In genomic region chr6:147718052-147718712, GRCm38 (mm10) we compare ENCODE assay signal across 9 mouse cellular contexts.
DNase-seq lines count a peak whose midpoint lies in the region; ATAC-seq and TF ChIP-seq lines count a peak whose summit lies in the region.
"Had no signal": no experiment of that assay in that cellular context is flagged by ENCODE, and none has a peak within 500 bp of the region (broad histone marks: within the 10 kb centered on the region; RNA-seq: fewer than 3 reads in every experiment).

No protein-coding gene starts in this region.

- ATAC-seq in forebrain, embryonic 12.5 days (ENCODE audit: low FRiP score), result peak; percentile 69; the same call in 1 of the 2 replicates
- peak; percentile 51; the same call in 1 of the 2 replicates for ATAC-seq in hindbrain, embryonic 14.5 days (ENCODE audit: low FRiP score)

- no peak overlapping the region for H3K4me3 ChIP-seq in forebrain, embryonic 12.5 days (replicated peaks)
- no peak overlapping the region for H3K4me3 ChIP-seq in hindbrain, embryonic 14.5 days (replicated peaks; ENCODE audit: low read length)

- H3K9me3 ChIP-seq in forebrain, embryonic 12.5 days, result no peaks in the 10 kb centered on the region
- no peaks in the 10 kb centered on the region for H3K9me3 ChIP-seq in hindbrain, embryonic 14.5 days (ENCODE audit: control insufficient read depth, low read length)

- H3K27me3 ChIP-seq in forebrain, embryonic 12.5 days, result no peaks in the 10 kb centered on the region
- no peaks in the 10 kb centered on the region for H3K27me3 ChIP-seq in hindbrain, embryonic 14.5 days (ENCODE audit: control insufficient read depth, insufficient read depth, low read length)

- DNase-seq in gastrocnemius, adult 18-20 months (ENCODE audit: low spot score), result peak; percentile 61
- no peak for DNase-seq in gastrocnemius, postnatal 10 days
- DNase-seq in brain, embryonic 14.5 days (ENCODE audit: low read depth), result peak; percentile 86
- peak; percentile 40 for DNase-seq in hindbrain, embryonic 14.5 days (ENCODE audit: low spot score)
- peak; percentile 9 for DNase-seq in lung, postnatal 10 days
- DNase-seq in c-Kit-positive CD71-positive TER-119-positive erythroid progenitor cells, embryonic 14.5 days (ENCODE audit: low spot score), result no peak
- no peak for DNase-seq in thymus, postnatal 36 days

- no peak for TF ChIP-seq CTCF in brain, embryonic 14.5 days (IDR thresholded peaks at IDR 0.05; ENCODE audit: borderline replicate concordance, extremely low read depth, insufficient read depth, insufficient read length)

- no peak for TF ChIP-seq POLR2A in brain, embryonic 14.5 days (IDR thresholded peaks at IDR 0.05; ENCODE audit: borderline replicate concordance, extremely low read depth, insufficient read depth, insufficient read length, poor library complexity, severe bottlenecking)

- no peaks in the 10 kb centered on the region for H3K36me3 ChIP-seq in forebrain, embryonic 12.5 days (replicated peaks)
- no peaks in the 10 kb centered on the region for H3K36me3 ChIP-seq in hindbrain, embryonic 14.5 days (replicated peaks; ENCODE audit: control insufficient read depth, insufficient read depth)

- peaks cover 12% of the 10 kb centered on the region for H3K4me1 ChIP-seq in forebrain, embryonic 12.5 days
- peaks cover 10% of the 10 kb centered on the region; the same call in 1 of the 2 replicates for H3K4me1 ChIP-seq in hindbrain, embryonic 14.5 days (replicated peaks; ENCODE audit: control insufficient read depth, insufficient read depth, low read length)

- no peak overlapping the region for H3K4me2 ChIP-seq in forebrain, embryonic 12.5 days
- H3K4me2 ChIP-seq in hindbrain, embryonic 14.5 days (replicated peaks), result no peak overlapping the region; the same call in 1 of the 2 replicates

- 0 out of 2 replicates have a peak overlapping the region, but pooled peaks have one; percentile 53 for H3K27ac ChIP-seq in forebrain, embryonic 12.5 days
- no peak overlapping the region for H3K27ac ChIP-seq in hindbrain, embryonic 14.5 days
- H3K27ac ChIP-seq: macrophage had no signal

- no peak overlapping the region for H3K9ac ChIP-seq in forebrain, embryonic 12.5 days
- H3K9ac ChIP-seq in hindbrain, embryonic 14.5 days, result no peak overlapping the region

- 41% methylated on average over 8 of the region's 8 CpGs for WGBS in forebrain, embryonic 12.5 days
- 34% methylated on average over 8 of the region's 8 CpGs for WGBS in hindbrain, embryonic 14.5 days

Comparison
In these comparisons a context has a peak if more than half of its experiments do, and no peak if none do; other contexts are left out.
1. DNase-seq: peak in gastrocnemius, adult 18-20 months (single experiment), brain, embryonic 14.5 days (single experiment), hindbrain, embryonic 14.5 days (single experiment) and lung, postnatal 10 days (single experiment); none in gastrocnemius, postnatal 10 days (single experiment), c-Kit-positive CD71-positive TER-119-positive erythroid progenitor cells, embryonic 14.5 days (single experiment) and thymus, postnatal 36 days (0 of 2).